Mouse (Mus musculus): ENCODE results near the gene Hpd.
A peak's percentile ranks its signal among the peaks of the same experiment; 100 is the strongest.

Gene Hpd

DNA sequence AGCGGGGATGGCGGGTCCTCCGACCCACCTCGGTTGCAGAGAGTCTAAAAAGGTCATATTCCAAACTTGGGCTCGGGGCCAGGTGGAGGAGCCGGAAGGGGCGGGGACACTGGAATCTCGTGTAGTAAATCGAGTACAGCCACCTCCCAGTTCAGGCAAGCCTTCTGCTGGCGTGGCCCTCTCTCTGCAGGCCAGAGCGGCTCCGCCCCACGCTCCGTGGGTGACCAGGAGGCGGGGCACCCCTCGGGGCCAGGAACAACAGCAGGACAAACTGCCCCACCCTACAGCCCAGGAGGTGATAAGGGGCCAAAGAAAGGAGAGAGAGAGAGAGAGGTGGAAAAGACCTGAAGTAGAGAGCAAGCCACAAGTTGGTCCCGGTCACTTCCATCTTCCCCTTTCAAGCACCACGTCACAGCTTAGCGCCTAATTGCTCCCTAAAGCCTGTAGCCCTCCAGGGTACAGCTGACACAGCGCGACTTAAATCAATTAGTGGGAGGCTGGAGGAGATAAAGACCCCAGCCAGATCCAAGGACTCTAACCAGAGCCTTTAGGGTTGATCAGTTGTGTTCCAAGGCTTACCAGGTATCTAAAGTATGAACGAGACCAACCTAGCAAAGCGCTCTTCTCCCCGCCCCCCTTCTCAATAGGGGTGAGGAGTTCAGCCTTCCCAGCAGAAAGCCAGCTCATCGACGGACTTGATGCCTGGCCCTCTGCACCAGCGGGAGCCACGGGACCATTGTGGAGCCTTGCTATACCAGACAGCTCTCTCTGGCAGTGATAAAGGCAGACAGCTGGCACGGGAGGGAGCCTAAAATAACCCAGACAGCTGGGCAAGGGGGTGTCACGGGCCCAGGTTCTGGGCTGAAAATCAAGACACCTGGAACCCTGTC, 46.8 kb downstream of the Hpd start:
- DNase-seq (ENCODE audit: low spot score in 2 of 2): no peak

- DNase-seq (ENCODE audit: low spot score in 2 of 2): no peak
Observed at GRCm38 (mm10) chr5:123134875-123135382, 47.6 kb downstream of the Hpd start.

DNA sequence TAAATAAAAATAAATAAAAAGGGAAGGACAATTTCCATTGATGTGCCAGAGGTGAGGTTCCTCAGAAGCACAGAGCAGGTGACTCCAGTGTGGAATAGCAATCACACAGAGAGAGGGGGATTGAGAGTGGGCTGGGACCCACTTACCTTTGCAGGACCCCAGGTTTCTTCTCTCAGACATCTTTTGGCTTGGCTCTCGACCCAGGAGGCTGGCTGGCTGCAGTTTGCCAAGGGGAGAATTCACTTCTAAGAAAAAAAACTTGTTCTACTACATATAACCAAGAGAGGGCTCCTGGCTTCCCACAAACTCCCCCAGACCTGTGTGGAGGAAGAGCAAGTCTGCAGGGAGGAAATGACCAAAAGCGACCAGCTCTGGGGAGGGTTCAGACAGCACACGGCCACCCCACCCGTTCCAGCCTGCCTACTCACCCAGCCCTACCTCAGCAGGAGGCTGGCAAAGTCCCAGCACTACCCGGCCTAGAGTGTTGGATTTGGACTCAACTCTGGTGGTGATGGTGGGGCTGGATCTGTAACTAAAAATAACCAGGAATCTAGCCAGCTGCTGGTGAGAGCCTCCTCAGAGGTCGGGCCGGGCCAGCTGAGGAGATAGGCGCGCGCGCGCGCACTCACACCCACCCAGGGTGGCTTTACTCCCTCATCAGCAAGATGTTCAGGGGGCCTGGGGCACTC, 48.2 kb downstream of the Hpd start:
- DNase-seq (ENCODE audit: low spot score in 2 of 2): no peak

DNA sequence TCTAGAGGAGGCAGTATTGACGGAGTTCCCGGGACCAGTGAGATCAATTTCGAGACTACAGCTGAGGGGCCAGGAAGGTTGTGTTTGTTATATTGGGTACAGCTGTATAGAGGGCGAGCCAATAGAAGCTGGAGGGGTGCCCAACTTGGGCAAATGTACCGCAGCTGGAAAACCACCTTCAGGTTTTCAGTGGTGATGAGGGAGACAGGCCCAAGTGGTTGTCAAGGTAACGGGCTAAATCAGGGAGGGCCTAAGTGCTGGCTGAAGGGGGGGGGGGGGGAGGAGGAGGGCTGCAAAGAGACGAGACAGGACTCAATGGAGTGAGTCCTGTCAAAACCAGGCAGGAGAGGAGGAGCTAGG, 48.8 kb downstream of the Hpd start:
- no peak for DNase-seq (ENCODE audit: low spot score in 2 of 2)

- DNase-seq (ENCODE audit: low spot score in 2 of 2): peak in 1 of 2 experiments; percentile 71
Observed at GRCm38 (mm10) chr5:123133083-123133783, 49.3 kb downstream of the Hpd start.

DNA sequence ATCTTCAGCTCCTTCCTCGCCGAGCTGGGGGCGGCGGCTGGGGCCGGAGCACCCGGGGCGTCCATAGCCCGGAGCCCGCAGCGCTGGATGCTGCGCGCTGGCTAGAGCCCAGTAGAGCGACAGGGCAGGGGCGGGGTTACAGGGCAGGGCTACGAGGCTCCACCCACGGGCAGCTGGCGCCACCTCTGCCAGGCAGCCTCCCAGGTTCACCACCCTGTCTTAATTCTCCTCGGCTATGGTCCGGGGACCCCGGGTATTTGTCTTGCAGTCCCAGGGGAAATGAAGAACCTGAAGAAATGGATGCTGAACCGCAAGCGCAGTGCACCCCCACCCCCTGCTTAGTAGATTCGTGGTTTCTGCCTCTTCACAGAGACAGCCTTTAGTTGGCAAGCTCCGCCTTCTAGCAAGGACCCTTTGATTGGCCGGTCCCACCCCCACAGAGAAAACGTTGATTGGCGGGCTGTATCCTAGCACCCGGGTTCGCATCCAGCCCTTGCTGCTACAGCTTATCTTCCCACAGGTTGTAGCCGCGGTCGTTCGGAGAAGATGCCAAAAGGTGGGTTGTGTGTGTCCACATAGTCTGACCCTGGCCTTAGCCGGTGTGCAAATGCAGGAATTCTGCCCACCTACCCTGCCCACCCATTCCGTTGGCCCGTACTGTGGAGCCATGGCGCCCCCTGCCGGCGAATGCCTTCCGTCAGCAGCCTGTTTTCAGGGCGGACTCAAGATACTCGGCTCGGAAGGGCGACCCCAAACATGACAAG, 50.0 kb downstream of the Hpd start, which contains the start of gene Rhof:
Gene Rhof, minus strand, starts transcription at position 385 of the 764 bp plus-strand sequence.
- peak; percentile 78 to 82 for DNase-seq (ENCODE audit: low spot score in 2 of 2)

DNA sequence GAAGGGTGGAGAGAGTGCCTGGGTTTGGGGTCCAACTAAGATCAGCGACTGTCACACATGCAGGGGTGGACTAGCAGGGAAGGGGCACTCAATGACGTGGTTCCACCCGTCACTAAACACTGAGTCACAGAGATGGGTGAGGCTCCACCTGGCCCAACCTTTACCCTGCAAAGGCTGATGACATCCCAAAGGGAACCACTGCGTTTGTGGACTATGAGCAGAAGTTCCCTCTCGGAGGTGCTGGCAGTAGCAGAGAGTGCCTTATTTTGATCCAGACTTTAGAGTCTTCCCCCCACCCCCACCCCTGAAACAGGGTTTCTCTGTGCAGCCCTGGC, 51.7 kb downstream of the Hpd start:
- no peak for DNase-seq (ENCODE audit: low spot score in 2 of 2)

GRCm38 (mm10) chr5:123130030-123130813, 52.3 kb downstream of the Hpd start:
- DNase-seq (ENCODE audit: low spot score in 2 of 2): no peak

DNA sequence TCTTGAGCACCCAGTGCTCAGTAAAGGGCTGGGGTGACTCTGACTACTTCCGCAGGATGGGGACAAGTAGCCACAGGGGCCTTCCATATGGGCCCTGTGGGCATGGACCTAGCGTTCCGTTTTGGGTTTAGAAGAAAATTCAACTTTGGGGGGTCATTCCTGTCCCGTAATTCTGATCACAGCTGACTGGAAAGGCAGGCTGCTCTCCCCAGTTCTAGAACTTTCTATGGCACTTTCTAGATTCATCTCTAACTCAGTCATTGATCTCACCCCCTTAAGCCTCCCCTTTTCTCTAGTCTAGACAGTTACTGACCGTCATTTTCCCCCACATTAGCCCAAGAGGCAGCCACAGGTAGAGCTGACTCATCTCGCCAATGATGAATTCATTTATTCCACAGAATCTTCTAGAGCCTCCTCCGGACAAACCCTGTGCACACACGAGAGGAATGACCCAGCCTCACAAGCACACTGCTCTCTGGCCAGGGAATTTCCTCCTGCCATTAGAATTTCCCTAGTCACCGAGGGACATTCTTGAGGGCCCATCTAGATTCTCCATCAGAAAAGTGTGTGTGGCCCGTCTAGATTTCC, 53.3 kb downstream of the Hpd start:
- no peak for DNase-seq (ENCODE audit: low spot score in 2 of 2)

DNA sequence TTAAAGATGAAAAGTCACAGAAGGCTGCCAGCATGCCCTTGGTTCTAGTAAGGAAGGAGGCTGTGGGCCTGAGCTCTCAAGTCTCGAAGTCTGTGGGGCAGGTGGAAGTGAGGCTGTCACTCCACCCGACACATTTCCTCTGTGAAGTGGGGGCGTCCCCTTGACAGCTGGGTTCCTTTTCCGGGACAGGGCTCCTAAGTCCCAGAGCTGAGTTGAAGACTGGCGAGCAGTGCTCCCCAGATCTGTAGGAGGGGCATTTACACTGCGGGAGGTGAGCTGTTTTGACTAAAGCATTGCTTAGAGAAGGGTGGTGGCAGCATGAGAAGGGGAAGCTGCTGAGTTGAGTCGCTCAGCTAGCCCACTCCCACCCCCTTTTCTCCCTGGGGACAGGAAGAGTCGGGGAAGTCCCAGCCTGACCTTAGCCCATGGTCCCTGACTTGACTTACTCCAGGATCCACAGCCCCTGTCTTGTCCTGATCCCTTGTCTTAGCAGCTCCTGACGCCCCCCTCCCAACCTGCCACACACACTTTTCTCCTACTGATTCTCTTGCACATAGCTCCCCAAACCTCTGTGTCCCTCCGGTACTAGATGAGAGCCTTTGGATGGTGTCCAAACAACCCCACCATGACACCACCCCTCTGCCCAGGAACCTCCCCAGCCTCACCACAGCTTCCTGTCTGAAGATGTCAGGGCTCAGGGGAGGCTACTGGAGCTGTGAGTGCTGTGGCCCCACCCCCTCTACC, 53.9 kb downstream of the Hpd start:
- no peak for DNase-seq (ENCODE audit: low spot score in 2 of 2)

GRCm38 (mm10) chr5:123127031-123127430, 55.5 kb downstream of the Hpd start:
- DNase-seq (ENCODE audit: low spot score in 2 of 2): no peak

GRCm38 (mm10) chr5:123125638-123126406, 56.7 kb downstream of the Hpd start:
- no peak for DNase-seq (ENCODE audit: low spot score in 2 of 2)

- DNase-seq (ENCODE audit: low spot score in 2 of 2): no peak
Observed at GRCm38 (mm10) chr5:123125105-123125504, 57.4 kb downstream of the Hpd start.

GRCm38 (mm10) chr5:123122181-123122580, 60.3 kb downstream of the Hpd start:
- DNase-seq (ENCODE audit: low spot score in 2 of 2): no peak

Data from right cerebral cortex, postnatal 36 days (tissue).